Mouse (Mus musculus) inflammation-experienced regulatory T-cells, adult 16 weeks (primary cell): ENCODE results near the gene Ecel1. TPM values are rescaled to one million over a fixed set of nuclear protein-coding genes. Genes with fewer than 3 reads are reported as not detected.

Experiments
- polyA plus RNA-seq: library from polyadenylated mRNA; unstranded; fragments of 100-300 nt; shearing (Covaris generic); gene quantifications from one replicate; pipeline ENCODE4 v1.2.1, GENCODE M21; 2017

Gene Ecel1
- 2.1 TPM for polyA plus RNA-seq

GRCm38 (mm10) chr1:87156199-87156587 is at the start of gene Ecel1:
TSS of gene Ecel1 (minus strand) at chr1:87156521.

GRCm38 (mm10) chr1:87204465-87204864 is 48.1 kb upstream of the Ecel1 start, which contains the start of gene Chrng:
TSS of gene Chrng (plus strand) at chr1:87204657.

GRCm38 (mm10) chr1:87190429-87190828 is 34.1 kb upstream of the Ecel1 start, which contains the start of gene Chrnd:
TSS of gene Chrnd (plus strand) at chr1:87190607.

GRCm38 (mm10) chr1:87183013-87183412 is 26.7 kb upstream of the Ecel1 start, which contains the start of gene Prss56:
TSS of gene Prss56 (plus strand) at chr1:87183313.

GRCm38 (mm10) chr1:87124673-87125072 is 31.6 kb downstream of the Ecel1 start, which contains the start of gene Akp3:
TSS of gene Akp3 (plus strand) at chr1:87124973.

GRCm38 (mm10) chr1:87101411-87101810 is 54.9 kb downstream of the Ecel1 start, which contains the start of gene Alpi:
TSS of gene Alpi (minus strand) at chr1:87101606.

Other genes with a start within 250 kb of the Ecel1 start
- gene Alppl2, start 66.6 kb downstream of the Ecel1 start, polyA plus RNA-seq: not detected
- gene Alpi, start 54.9 kb downstream of the Ecel1 start, polyA plus RNA-seq: not detected
- gene Akp3, start 31.5 kb downstream of the Ecel1 start, polyA plus RNA-seq: not detected
- not detected for gene Prss56, start 26.8 kb upstream of the Ecel1 start, polyA plus RNA-seq
- gene Chrnd, start 34.1 kb upstream of the Ecel1 start, polyA plus RNA-seq: not detected
- gene Chrng, start 48.1 kb upstream of the Ecel1 start, polyA plus RNA-seq: not detected
- 135 TPM for gene Eif4e2, start 57.4 kb upstream of the Ecel1 start, polyA plus RNA-seq
- not detected for gene Efhd1, start 107.8 kb upstream of the Ecel1 start, polyA plus RNA-seq
- gene Gigyf2, start 170.5 kb upstream of the Ecel1 start, polyA plus RNA-seq: 78.8 TPM
- gene Kcnj13, start 238.2 kb upstream of the Ecel1 start, polyA plus RNA-seq: 0.67 TPM